ENCODE assay signal across 9 mouse cellular contexts in the genomic region with DNA sequence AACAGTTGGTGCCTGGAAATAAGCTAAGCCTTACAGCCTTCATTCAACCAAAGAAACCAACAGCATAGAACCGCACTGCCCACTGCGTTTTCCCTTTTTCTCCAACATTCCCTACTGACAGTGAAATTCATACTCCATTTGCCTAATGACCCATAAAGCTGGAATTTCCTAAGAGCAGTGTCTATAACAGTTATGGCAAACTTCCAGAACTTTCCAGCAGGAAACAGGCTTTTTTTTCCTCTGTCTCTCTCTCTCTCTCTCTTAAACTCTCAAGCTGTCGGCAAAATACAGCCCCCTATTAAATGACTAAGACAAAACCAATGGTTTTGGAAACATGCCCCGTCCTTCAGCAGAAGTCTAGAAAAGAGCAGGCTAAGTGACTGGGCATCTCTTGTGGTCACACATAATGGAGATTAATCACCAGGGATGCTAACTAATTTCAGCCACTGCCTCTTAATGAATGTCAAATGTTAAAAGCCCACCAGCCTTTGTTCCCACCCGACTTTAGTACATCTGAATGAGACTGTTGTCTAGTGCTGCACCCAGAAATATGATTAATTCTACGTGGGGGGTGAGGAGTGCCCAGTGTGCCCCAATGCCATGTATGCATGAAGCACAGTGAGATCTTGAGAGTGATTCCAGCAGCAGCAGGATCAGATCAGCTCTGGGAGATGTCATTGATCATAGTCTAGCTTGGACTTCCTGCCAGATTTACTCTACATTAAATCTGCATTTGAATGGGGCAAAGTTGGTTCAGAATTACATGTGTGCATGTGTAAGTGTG.
DNase-seq lines count a peak whose midpoint lies in the region; ATAC-seq and TF ChIP-seq lines count a peak whose summit lies in the region.
"Had no signal": no experiment of that assay in that cellular context is flagged by ENCODE, and none has a peak within 500 bp of the region (broad histone marks: within the 10 kb centered on the region; RNA-seq: fewer than 3 reads in every experiment).

No protein-coding gene starts in this region.

- ATAC-seq in lung, postnatal 0 days, result no peak
- peak; percentile 89 for ATAC-seq in hindbrain, embryonic 16.5 days
- peak; percentile 84 for ATAC-seq in neural tube, embryonic 13.5 days (ENCODE audit: low read depth)
- no peak for ATAC-seq in megakaryocyte progenitor cell, adult 5-6 weeks (replicated peaks; ENCODE audit: poor library complexity)

- H3K27ac ChIP-seq in lung, postnatal 0 days (ENCODE audit: low read length), result no peak overlapping the region
- H3K27ac ChIP-seq in hindbrain, embryonic 16.5 days (ENCODE audit: low read depth, low read length), result no peak overlapping the region
- peak overlapping the region; percentile 35; the same call in 1 of the 2 replicates for H3K27ac ChIP-seq in neural tube, embryonic 13.5 days (replicated peaks)
- H3K27ac ChIP-seq: heart, embryonic 10.5 days had no signal

- no peaks in the 10 kb centered on the region for H3K9me3 ChIP-seq in lung, postnatal 0 days (ENCODE audit: low read length)
- H3K9me3 ChIP-seq in hindbrain, embryonic 16.5 days (ENCODE audit: control insufficient read depth, low read length), result no peaks in the 10 kb centered on the region
- H3K9me3 ChIP-seq in neural tube, embryonic 13.5 days, result no peaks in the 10 kb centered on the region
- H3K9me3 ChIP-seq: heart, embryonic 10.5 days had no signal

- peak; percentile 22 for DNase-seq in adrenal gland, postnatal 14 days
- DNase-seq in adrenal gland, postnatal 4 days (ENCODE audit: low spot score in 2 of 2), result no peak
- DNase-seq in lung, postnatal 0 days (ENCODE audit: low spot score), result peak; percentile 91
- DNase-seq in lung, postnatal 25 days (ENCODE audit: low spot score), result no peak
- no peak for DNase-seq in right cerebral cortex, adult 18-20 months

- no peak overlapping the region for H3K4me2 ChIP-seq in lung, postnatal 0 days (replicated peaks; ENCODE audit: low read depth, low read length)
- no peak overlapping the region for H3K4me2 ChIP-seq in hindbrain, embryonic 16.5 days (ENCODE audit: low read length)
- H3K4me2 ChIP-seq in neural tube, embryonic 13.5 days, result no peak overlapping the region

- H3K27me3 ChIP-seq in lung, postnatal 0 days (replicated peaks; ENCODE audit: insufficient read depth, low read length), result no peaks in the 10 kb centered on the region
- H3K27me3 ChIP-seq in hindbrain, embryonic 16.5 days (replicated peaks; ENCODE audit: control insufficient read depth, insufficient read depth, low read length), result no peaks in the 10 kb centered on the region
- no peaks in the 10 kb centered on the region for H3K27me3 ChIP-seq in neural tube, embryonic 13.5 days

- peak; percentile 63 for TF ChIP-seq EP300 in lung, postnatal 0 days (IDR thresholded peaks at IDR 0.05)

- H3K9ac ChIP-seq in lung, postnatal 0 days (replicated peaks; ENCODE audit: low read depth), result no peak overlapping the region
- H3K9ac ChIP-seq in hindbrain, embryonic 16.5 days (ENCODE audit: low read depth, low read length), result no peak overlapping the region
- no peak overlapping the region for H3K9ac ChIP-seq in neural tube, embryonic 13.5 days

- H3K36me3 ChIP-seq in lung, postnatal 0 days (ENCODE audit: insufficient read depth, low read length), result no peaks in the 10 kb centered on the region
- H3K36me3 ChIP-seq in hindbrain, embryonic 16.5 days (ENCODE audit: control insufficient read depth, insufficient read depth, low read length), result no peaks in the 10 kb centered on the region
- no peaks in the 10 kb centered on the region for H3K36me3 ChIP-seq in neural tube, embryonic 13.5 days
- H3K36me3 ChIP-seq: heart, embryonic 10.5 days had no signal

- WGBS in lung, postnatal 0 days, result 30% methylated on average over 6 of the region's 6 CpGs
- WGBS in hindbrain, embryonic 16.5 days, result 24% methylated on average over 6 of the region's 6 CpGs
- WGBS in neural tube, embryonic 13.5 days, result 17% methylated on average over 6 of the region's 6 CpGs

- no peak overlapping the region for H3K4me3 ChIP-seq in lung, postnatal 0 days (ENCODE audit: low read depth, low read length)
- no peak overlapping the region for H3K4me3 ChIP-seq in hindbrain, embryonic 16.5 days (ENCODE audit: low read length)
- H3K4me3 ChIP-seq in neural tube, embryonic 13.5 days, result no peak overlapping the region
- H3K4me3 ChIP-seq: heart, embryonic 10.5 days had no signal

- H3K4me1 ChIP-seq in lung, postnatal 0 days (ENCODE audit: insufficient read depth, low read depth, low read length), result peaks cover 16% of the 10 kb centered on the region; the same call in 1 of the 2 replicates
- peaks cover 7% of the 10 kb centered on the region for H3K4me1 ChIP-seq in hindbrain, embryonic 16.5 days (ENCODE audit: control insufficient read depth, insufficient read depth, low read depth, low read length)
- peaks cover 43% of the 10 kb centered on the region for H3K4me1 ChIP-seq in neural tube, embryonic 13.5 days (replicated peaks)

- TF ChIP-seq CTCF in lung, postnatal 0 days (IDR thresholded peaks at IDR 0.05), result no peak

Comparison
In these comparisons a context has a peak if more than half of its experiments do, and no peak if none do; other contexts are left out.
1. DNase-seq: peak in adrenal gland, postnatal 14 days (single experiment) and lung, postnatal 0 days (single experiment); none in adrenal gland, postnatal 4 days (0 of 2), lung, postnatal 25 days (single experiment) and right cerebral cortex, adult 18-20 months (single experiment).
2. ATAC-seq: peak in hindbrain, embryonic 16.5 days (single experiment) and neural tube, embryonic 13.5 days (single experiment); none in lung, postnatal 0 days (single experiment) and megakaryocyte progenitor cell, adult 5-6 weeks (single experiment).